Mouse (Mus musculus): ENCODE data around the gene Patl2. TPM values are rescaled to one million over a fixed set of nuclear protein-coding genes. Genes with fewer than 3 reads are reported as not detected.

Patl2 gene
- 1 to 10 TPM in 1 of 2 experiments, under 1 TPM in 1; 0.63 to 6.6 TPM for polyA plus RNA-seq (2017; shearing (Covaris generic))

GRCm38 (mm10) chr2:122186106-122186505, at the start of gene Patl2, which contains the start of gene Terb2:
Gene Patl2 (minus strand): TSS chr2:122186189.
Gene Terb2 (plus strand): TSS chr2:122186272.

DNA sequence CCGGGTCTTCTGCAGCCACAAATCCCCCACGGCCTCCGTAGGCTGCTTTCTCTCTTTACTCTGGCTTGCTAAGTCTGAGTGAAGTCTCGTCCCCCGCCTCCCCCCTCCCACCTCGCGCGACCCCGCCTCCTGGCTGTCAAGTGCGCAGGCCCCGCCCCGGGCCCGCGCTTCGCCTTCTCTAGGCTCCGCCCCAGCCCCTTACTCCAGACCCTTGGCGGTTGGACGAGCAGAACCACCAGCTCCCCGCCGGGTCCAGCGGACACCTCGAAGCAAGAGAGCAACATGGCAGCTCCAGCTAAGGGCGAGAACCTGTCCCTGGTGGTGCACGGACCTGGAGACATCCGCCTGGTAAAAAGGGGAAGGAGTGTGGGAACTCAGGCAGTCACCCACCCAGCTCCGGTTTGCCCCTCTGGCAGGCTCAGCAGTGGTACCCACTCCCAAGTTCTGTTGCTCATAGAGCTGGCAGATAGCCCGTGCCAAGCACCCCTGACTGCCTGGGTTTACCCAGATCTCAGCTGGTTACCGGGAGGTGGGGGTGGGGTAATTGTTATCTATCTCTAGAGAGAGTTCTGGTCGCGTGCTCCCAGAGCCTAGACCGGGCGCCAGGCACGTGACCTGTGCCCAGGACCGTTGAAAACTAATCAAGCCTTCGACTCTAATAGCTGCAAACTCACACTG, 48.8 kb upstream of the Patl2 start, which contains the start of gene Sord:
Sord (plus strand) TSS at position 139 of the 678 bp plus-strand sequence.

DNA sequence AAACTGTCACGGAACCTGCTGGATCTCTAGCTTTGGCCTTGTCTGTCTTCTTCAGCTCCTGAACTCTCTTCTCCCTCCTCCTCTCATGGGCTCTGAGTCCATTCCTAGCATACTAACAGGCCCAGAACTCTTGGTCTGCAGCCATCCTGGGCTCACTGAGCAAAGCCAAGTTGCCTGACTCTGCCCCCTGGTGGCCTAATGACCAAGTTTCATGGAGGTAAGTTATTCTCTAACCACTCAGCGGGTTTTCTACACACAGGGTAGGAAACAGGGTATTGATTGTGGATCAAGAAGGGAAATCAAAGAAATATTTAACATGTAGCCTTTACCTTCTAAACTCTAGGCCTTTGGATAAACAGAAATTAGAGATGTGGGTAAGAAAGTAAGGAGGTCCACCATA, 25.3 kb downstream of the Patl2 start, which contains the start of gene Trim69:
Trim69 (plus strand) TSS at position 21 of the 400 bp plus-strand sequence.

DNA sequence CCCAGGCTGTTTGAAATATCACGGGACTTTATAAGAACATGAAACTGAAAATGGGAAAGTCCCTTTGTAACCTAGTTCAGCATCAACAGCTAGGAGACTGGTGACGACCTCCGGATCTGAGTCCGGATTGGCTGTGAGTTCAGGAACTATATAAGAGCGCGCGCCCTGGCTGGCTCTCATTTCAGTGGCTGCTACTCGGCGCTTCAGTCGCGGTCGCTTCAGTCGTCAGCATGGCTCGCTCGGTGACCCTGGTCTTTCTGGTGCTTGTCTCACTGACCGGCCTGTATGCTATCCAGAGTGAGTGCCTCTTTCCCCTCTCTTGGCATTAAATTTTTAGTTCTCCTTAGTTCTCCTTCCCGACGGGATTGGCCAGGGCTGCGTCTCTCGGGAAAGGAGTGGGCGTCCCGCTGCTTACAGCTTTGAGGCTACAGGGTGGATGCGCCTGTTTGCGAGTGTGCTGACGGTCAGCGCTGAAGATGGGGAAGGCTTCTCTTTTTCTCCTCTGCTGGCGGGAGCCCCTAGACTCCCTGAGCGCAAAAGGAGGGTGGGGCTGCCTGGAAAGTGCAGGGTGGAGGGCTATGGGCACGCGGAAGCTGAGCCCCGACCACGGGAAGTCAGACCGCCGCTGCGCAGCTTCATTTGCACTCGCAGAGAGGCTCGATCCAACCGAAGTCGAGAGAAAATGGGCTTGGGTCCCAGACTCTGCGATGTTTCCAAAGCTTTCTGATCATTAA, 38.3 kb downstream of the Patl2 start, which contains the start of gene B2m:
B2m (plus strand) TSS at position 179 of the 734 bp plus-strand sequence.

DNA sequence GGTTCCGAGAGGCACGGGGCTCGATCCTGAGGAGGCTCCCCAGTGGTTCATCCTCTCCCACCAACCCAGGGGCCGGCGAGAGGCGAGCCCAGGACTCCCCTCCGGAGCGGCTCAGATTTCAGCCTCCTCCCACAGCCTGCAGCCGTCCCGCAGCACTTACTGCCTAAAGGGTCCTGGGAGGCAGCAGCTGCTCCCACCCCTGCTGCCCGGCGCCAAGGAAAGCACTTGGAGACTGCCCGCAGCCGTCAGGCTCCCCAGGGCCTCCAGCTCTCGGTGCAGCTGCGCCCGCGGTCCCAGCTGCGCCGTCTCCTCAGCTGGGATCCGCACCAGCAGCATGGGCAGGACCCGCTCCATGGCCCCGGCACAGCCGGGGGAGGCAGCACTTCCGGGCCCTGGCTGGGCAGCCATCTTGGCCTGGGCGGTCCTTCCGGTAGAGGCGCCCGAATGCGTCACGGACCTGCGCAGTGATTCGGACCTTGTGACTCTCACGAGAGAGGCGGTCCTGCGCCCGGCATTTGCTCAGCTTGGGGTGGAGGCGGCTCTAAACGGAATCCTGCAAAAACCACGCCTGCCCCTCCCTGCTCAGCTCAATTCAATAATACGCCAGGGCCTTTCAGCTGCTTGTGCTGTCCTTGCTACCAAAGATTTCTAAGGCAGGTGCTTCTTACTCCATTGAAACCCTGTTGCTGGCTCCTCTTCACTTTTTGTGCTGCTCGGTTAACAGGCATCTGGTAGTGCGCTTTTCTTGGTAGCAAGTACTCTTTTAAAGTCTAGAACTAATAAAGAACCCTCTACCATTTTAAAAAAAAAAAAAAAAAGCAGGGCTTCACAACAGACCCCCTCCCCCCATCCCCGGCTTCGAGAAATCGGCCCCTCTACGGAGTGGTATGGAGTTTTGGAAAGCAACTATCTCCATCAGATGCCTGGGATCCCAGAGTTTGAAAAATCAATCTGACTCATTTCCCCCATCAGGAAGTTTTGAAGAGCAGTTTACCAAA, 67.7 kb downstream of the Patl2 start, which contains the start of gene Spg11:
Spg11 (minus strand) TSS at position 426 of the 998 bp plus-strand sequence.

Other genes starting within 250 kb of the Patl2 start
- 10 to 100 TPM; 48.6 to 54.8 TPM for gene Ctdspl2, start 230.2 kb downstream of the Patl2 start, polyA plus RNA-seq (2017; shearing (Covaris generic))
- not detected for gene Mageb3, start 230.1 kb downstream of the Patl2 start, polyA plus RNA-seq (2017; shearing (Covaris generic))
- 10 to 100 TPM; 10.2 to 11.2 TPM for gene Eif3j1, start 157.6 kb downstream of the Patl2 start, polyA plus RNA-seq (2017; shearing (Covaris generic))
- gene Spg11, start 67.8 kb downstream of the Patl2 start, polyA plus RNA-seq (2017; shearing (Covaris generic)), result 10 to 100 TPM in 1 of 2 experiments, 1 to 10 TPM in 1; 8.8 to 18.1 TPM
- over 10,000 TPM in 1 of 2 experiments, 1,000 to 10,000 TPM in 1; 7,428 to 10,506 TPM for gene B2m, start 38.5 kb downstream of the Patl2 start, polyA plus RNA-seq (2017; shearing (Covaris generic))
- under 1 TPM; 0.30 to 0.60 TPM for gene Trim69, start 25.5 kb downstream of the Patl2 start, polyA plus RNA-seq (2017; shearing (Covaris generic))
- gene Terb2, start 83 bp upstream of the Patl2 start, polyA plus RNA-seq (2017; shearing (Covaris generic)), result under 1 TPM in 1 of 2 experiments, not detected in 1; 0.50 TPM
- 1 to 10 TPM; 5.6 to 9.4 TPM for gene Sord, start 48.6 kb upstream of the Patl2 start, polyA plus RNA-seq (2017; shearing (Covaris generic))
- not detected for gene Duox2, start 112.3 kb upstream of the Patl2 start, polyA plus RNA-seq (2017; shearing (Covaris generic))
- not detected for gene Duoxa2, start 112.7 kb upstream of the Patl2 start, polyA plus RNA-seq (2017; shearing (Covaris generic))
- gene Duoxa1, start 127.5 kb upstream of the Patl2 start, polyA plus RNA-seq (2017; shearing (Covaris generic)), result not detected
- gene Duox1, start 129.5 kb upstream of the Patl2 start, polyA plus RNA-seq (2017; shearing (Covaris generic)), result not detected
- gene Shf, start 183.0 kb upstream of the Patl2 start, polyA plus RNA-seq (2017; shearing (Covaris generic)), result 1 to 10 TPM; 4.6 to 6.4 TPM
- gene Slc28a2, start 240.3 kb upstream of the Patl2 start, polyA plus RNA-seq (2017; shearing (Covaris generic)), result 100 to 1,000 TPM; 103 to 155 TPM

Measured in activated CD4-positive, CD25-positive, alpha-beta regulatory T cell (primary cell).